Mouse (Mus musculus): Measurements from ENCODE around the gene Tubg1.

DNA sequence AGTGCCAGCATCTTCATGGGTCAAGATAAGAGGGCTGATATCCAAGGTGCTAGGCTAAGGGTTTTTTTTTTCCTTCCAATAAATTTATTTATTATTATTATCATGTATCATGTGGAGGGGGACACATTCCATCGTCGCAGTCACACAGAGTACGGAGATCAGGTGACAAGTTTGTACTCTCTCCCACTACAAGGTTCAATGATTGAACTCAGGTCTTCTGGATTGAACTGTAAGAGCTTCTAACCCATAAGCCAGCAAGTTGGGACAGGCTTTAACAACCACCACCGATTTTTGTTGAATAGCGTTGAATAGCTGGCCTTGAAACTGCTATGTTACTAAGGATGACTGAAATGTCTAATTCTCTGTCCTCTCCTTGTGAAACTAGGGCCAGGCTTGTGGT is 39.3 kb upstream of the Tubg1 start:
- TF ChIP-seq CTCF (IDR thresholded peaks at IDR 0.05; ENCODE audit: low read depth) = no peak
- no peak for TF ChIP-seq EP300 (IDR thresholded peaks at IDR 0.05; ENCODE audit: low read depth)

Measured in heart, postnatal 0 days (tissue).